Mouse (Mus musculus): ENCODE measurements around the gene Crebl2.

- TF ChIP-seq CTCF (IDR thresholded peaks at IDR 0.05; ENCODE audit: extremely low read depth, insufficient read depth, insufficient read length, insufficient replicate concordance) (peak; percentile 85), POLR2A (IDR thresholded peaks at IDR 0.05; ENCODE audit: low read depth, low read length) (no peak)
Observed at GRCm38 (mm10) chr6:134793911-134794520, 35.9 kb upstream of the Crebl2 start.

Measured in spleen, adult 2 months (tissue).